Comparison of ENCODE assay signal across 29 mouse cellular contexts in the genomic region with DNA sequence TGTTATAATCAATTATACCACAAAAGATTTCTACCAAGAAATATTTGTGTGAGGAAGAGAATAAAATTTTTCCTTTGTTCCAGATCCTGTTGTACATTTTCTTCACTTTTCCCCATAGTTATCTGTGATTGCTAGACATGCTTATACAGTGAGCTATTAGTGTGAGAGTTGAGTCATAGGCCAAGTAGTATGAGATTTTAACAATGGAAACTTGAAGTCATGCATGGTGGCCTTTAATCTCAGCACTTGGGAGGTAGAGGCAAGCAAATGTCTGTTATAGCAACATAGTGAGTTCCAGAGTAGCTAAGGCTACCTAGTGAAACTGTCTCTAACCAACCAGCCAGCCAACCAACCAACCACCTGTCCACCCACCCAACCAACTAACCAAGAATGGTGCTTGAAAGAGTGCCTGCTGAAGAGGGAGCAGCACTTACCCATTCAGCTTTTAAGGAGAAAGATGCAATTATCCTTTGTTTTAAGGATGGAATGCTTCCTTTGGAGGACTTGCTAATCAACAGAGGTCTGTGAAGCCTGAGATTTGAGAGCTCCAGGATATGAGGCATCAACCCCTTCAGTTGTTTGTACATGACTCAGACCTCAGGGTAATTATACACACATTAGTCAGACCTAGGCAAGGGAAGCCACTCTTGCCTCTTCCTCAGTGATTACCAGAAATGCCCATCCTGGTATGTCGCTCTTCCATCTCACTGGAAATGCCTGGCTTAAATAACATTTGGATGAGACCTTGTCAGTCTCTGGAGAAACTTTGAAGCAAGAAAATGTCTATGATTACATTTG. TPM values are rescaled to one million over a fixed set of nuclear protein-coding genes. Genes with fewer than 3 reads are reported as not detected.
DNase-seq lines count a peak whose midpoint lies in the region; ATAC-seq and TF ChIP-seq lines count a peak whose summit lies in the region.
"Had no signal": no experiment of that assay in that cellular context is flagged by ENCODE, and none has a peak within 500 bp of the region (broad histone marks: within the 10 kb centered on the region; RNA-seq: fewer than 3 reads in every experiment).

No protein-coding gene starts in this region.

- no peak for TF ChIP-seq POLR2A in bone marrow macrophage, adult 2 months (IDR thresholded peaks at IDR 0.05; ENCODE audit: borderline replicate concordance, low read depth, low read length)
- TF ChIP-seq POLR2A in olfactory bulb, adult 2 months (IDR thresholded peaks at IDR 0.05; ENCODE audit: insufficient read depth, low read depth, low read length) = no peak

- no peak overlapping the region for H3K4me3 ChIP-seq in bone marrow macrophage, adult 2 months (ENCODE audit: insufficient read depth, low read length)
- H3K4me3 ChIP-seq in olfactory bulb, adult 2 months (ENCODE audit: insufficient read depth, low read depth, low read length) = no peak overlapping the region
- H3K4me3 ChIP-seq in kidney, embryonic 16.5 days (ENCODE audit: low read length) = no peak overlapping the region
- H3K4me3 ChIP-seq: embryonic facial prominence, embryonic 13.5 days; forebrain, embryonic 12.5 days; heart, embryonic 15.5 days; hindbrain, embryonic 12.5 days; intestine, embryonic 15.5 days; liver, embryonic 12.5 days; midbrain, embryonic 15.5 days had no signal

- 0 out of 2 replicates have a peak overlapping the region, but pooled peaks have one; percentile 3 for H3K27ac ChIP-seq in bone marrow macrophage, adult 2 months (ENCODE audit: insufficient read depth, low read depth, low read length)
- H3K27ac ChIP-seq in olfactory bulb, adult 2 months (ENCODE audit: insufficient read depth, low read depth, low read length) = 0 out of 2 replicates have a peak overlapping the region, but pooled peaks have one; percentile 40
- H3K27ac ChIP-seq in kidney, embryonic 16.5 days (ENCODE audit: low read length) = no peak overlapping the region
- H3K27ac ChIP-seq: embryonic facial prominence, embryonic 13.5 days; forebrain, embryonic 12.5 days; heart, embryonic 15.5 days; hindbrain, embryonic 12.5 days; hindbrain, postnatal 0 days; intestine, embryonic 15.5 days; liver, embryonic 12.5 days; macrophage; midbrain, embryonic 15.5 days had no signal

- ATAC-seq in kidney, embryonic 16.5 days (ENCODE audit: low FRiP score, low TSS enrichment) = no peak
- ATAC-seq: activated CD4-positive, CD25-positive, alpha-beta regulatory T cell, adult 4 months; forebrain, postnatal 0 days; hindbrain, postnatal 0 days; intestine, embryonic 15.5 days; liver, embryonic 12.5 days; liver, postnatal 0 days; midbrain, embryonic 15.5 days had no signal

- no peak overlapping the region for H3K4me2 ChIP-seq in kidney, embryonic 16.5 days (replicated peaks; ENCODE audit: low read depth, low read length)
- H3K4me2 ChIP-seq: embryonic facial prominence, embryonic 13.5 days; forebrain, embryonic 12.5 days; heart, embryonic 15.5 days; hindbrain, embryonic 12.5 days; intestine, embryonic 15.5 days; liver, embryonic 12.5 days; midbrain, embryonic 15.5 days had no signal

- WGBS in olfactory bulb, adult 2 months = 57% methylated on average over 1 of the region's 1 CpGs
- WGBS in kidney, embryonic 16.5 days = 89% methylated on average over 1 of the region's 1 CpGs

- no peaks in the 10 kb centered on the region for H3K9me3 ChIP-seq in kidney, embryonic 16.5 days (ENCODE audit: low read length)
- H3K9me3 ChIP-seq: embryonic facial prominence, embryonic 13.5 days; forebrain, embryonic 12.5 days; heart, embryonic 15.5 days; hindbrain, embryonic 12.5 days; intestine, embryonic 15.5 days; liver, embryonic 12.5 days; midbrain, embryonic 15.5 days had no signal

- H3K27me3 ChIP-seq in kidney, embryonic 16.5 days (ENCODE audit: insufficient read depth, low read length) = no peaks in the 10 kb centered on the region
- H3K27me3 ChIP-seq: embryonic facial prominence, embryonic 13.5 days; forebrain, embryonic 12.5 days; heart, embryonic 15.5 days; hindbrain, embryonic 12.5 days; intestine, embryonic 15.5 days; liver, embryonic 12.5 days; midbrain, embryonic 15.5 days had no signal

- H3K4me1 ChIP-seq in bone marrow macrophage, adult 2 months (ENCODE audit: control insufficient read depth, insufficient read depth, low read length) = peaks cover 2% of the 10 kb centered on the region; the same call in 1 of the 2 replicates
- H3K4me1 ChIP-seq in olfactory bulb, adult 2 months (ENCODE audit: control insufficient read depth, insufficient read depth, low read length) = peaks cover 2% of the 10 kb centered on the region; the same call in 1 of the 2 replicates
- H3K4me1 ChIP-seq in kidney, embryonic 16.5 days (ENCODE audit: insufficient read depth, low read length) = no peaks in the 10 kb centered on the region
- H3K4me1 ChIP-seq: embryonic facial prominence, embryonic 13.5 days; forebrain, embryonic 12.5 days; heart, embryonic 15.5 days; hindbrain, embryonic 12.5 days; intestine, embryonic 15.5 days; liver, embryonic 12.5 days; midbrain, embryonic 15.5 days had no signal

- TF ChIP-seq CTCF in bone marrow macrophage, adult 2 months (IDR thresholded peaks at IDR 0.05; ENCODE audit: low read depth, low read length) = no peak
- no peak for TF ChIP-seq CTCF in olfactory bulb, adult 2 months (IDR thresholded peaks at IDR 0.05; ENCODE audit: insufficient read depth, low read depth, low read length)

- DNase-seq in 3134 (ENCODE audit: extremely low read depth, insufficient read length, low spot score) = peak; percentile 46
- DNase-seq in 416B (ENCODE audit: low read depth) = peak; percentile 61
- no peak for DNase-seq in lung, postnatal 14 days
- no peak for DNase-seq in frontal cortex, postnatal 36 days (ENCODE audit: low spot score in 2 of 2)
- DNase-seq: adrenal gland, adult 2 months; adrenal gland, postnatal 36 days; cerebellum, adult 8-10 months; forebrain, postnatal 0 days; gastrocnemius, postnatal 10 days; heart, postnatal 36 days; kidney, adult 2 months; kidney, postnatal 10 days; layer of hippocampus, postnatal 36 days; liver, postnatal 0 days; right cerebral cortex, adult 18-20 months; thymus, postnatal 4 days had no signal

- no peak overlapping the region for H3K9ac ChIP-seq in kidney, embryonic 16.5 days (replicated peaks; ENCODE audit: low read length)
- H3K9ac ChIP-seq: embryonic facial prominence, embryonic 13.5 days; forebrain, embryonic 12.5 days; forebrain, postnatal 0 days; heart, embryonic 15.5 days; hindbrain, embryonic 12.5 days; intestine, embryonic 15.5 days; liver, embryonic 12.5 days; liver, postnatal 0 days; midbrain, embryonic 15.5 days had no signal

- peaks cover 24% of the 10 kb centered on the region for H3K36me3 ChIP-seq in kidney, embryonic 16.5 days (ENCODE audit: insufficient read depth, low read length)

RNA-seq across cellular contexts. Expression of gene Zzef1, which starts 52.0 kb away (rescaled TPM):
- 25.8 TPM in 2 replicates for polyA plus RNA-seq in bone marrow macrophage, adult 2 months (2012; ENCODE audit: insufficient read depth, insufficient read length, missing spikeins)
- polyA plus RNA-seq in olfactory bulb, adult 2 months (2012; ENCODE audit: insufficient read depth, insufficient read length, low replicate concordance, missing spikeins) = 28.8 TPM in 1 of 2 replicates, not detected in the other
- 8.8 and 9.5 TPM in 2 replicates for polyA plus RNA-seq in kidney, embryonic 16.5 days (2015; fragmentation: Nextera tagmentation; extraction: Ambion mirVana)

RNA-seq across cellular contexts. Expression of gene Cyb5d2, which starts 52.1 kb away (rescaled TPM):
- 10.7 and 11.2 TPM in 2 replicates for polyA plus RNA-seq in bone marrow macrophage, adult 2 months (2012; ENCODE audit: insufficient read depth, insufficient read length, missing spikeins)
- not detected in 2 replicates for polyA plus RNA-seq in olfactory bulb, adult 2 months (2012; ENCODE audit: insufficient read depth, insufficient read length, low replicate concordance, missing spikeins)
- polyA plus RNA-seq in kidney, embryonic 16.5 days (2015; fragmentation: Nextera tagmentation; extraction: Ambion mirVana) = 6.7 and 7.5 TPM in 2 replicates

Comparison
In these comparisons a context has a peak if more than half of its experiments do, and no peak if none do; other contexts are left out.
1. DNase-seq: peak in 3134 (single experiment) and 416B (single experiment); none in lung, postnatal 14 days (single experiment) and frontal cortex, postnatal 36 days (0 of 2).